Mouse (Mus musculus): ENCODE results near the gene Zswim3.
"Not testable (repeated sequence)": the region's sequence is repeated elsewhere in the genome, so short reads cannot be mapped to it uniquely, and the experiment has no call there.

Gene Zswim3

GRCm38 (mm10) chr2:164781876-164782275 is 23.0 kb upstream of the Zswim3 start:
- DNase-seq (ENCODE audit: low spot score): no peak

DNA sequence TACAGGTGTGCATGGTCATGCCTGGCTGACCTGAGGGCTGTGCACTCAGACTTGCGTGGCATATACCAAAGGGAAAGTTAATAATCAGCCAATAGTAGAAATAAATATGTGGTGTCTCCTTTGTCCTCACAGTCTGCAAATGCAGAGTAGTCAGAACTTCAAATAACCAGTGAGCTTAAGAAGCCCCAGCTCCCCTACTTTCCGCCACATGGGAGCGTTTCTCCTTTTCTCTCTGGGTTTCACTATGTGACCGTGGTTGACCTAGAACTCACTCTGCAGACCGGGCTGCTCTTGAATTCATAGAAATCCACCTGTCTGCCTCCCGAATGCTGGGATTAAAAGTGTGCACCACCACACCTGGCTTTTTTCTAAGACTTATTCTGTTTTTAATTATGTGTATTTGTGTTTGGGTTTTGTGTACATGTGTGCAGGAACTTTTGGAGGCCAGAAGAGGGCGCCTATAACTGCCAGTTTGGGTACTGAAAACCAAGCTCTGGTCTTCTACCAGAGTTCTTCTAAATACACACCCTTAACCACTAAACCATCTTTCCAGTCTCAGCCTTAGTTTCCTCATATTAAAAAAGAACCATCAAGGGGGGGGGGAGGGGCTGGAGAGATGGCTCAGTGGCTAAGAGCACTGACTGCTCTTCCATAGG is 20.8 kb upstream of the Zswim3 start:
- DNase-seq (ENCODE audit: low spot score): no peak

DNA sequence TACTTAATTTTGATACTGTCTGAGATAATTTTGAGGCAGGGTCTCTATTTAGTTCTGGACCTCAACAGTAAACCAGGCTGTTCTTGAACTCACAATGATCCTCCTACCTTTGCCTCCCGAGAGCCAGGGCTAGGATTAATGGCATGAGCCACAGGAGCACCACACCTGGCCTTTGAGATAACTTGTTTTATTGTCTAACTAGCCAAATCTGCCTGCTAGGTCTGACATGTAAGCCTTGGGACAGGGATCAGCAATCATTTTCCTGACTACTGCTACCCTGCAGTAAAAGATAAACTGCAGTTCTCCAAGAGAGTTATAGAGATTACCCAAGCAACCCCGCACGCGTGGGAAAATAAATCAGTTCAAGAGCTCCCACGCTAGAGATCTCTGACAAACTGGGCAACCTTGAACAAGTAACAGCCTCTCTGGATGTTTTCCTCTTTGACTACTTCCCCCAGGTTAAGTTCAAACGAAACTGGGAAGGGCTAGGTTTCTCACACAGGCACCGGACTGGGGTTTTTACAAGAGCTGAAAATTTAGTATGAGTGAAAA is 20.0 kb upstream of the Zswim3 start:
- no peak for DNase-seq (ENCODE audit: low spot score)

GRCm38 (mm10) chr2:164785481-164786387 is 19.2 kb upstream of the Zswim3 start, which contains the start of gene Snx21:
Gene Snx21 (plus strand): TSS chr2:164785823.
- peak; percentile 68 for DNase-seq (ENCODE audit: low spot score)

GRCm38 (mm10) chr2:164786388-164786885 is 18.5 kb upstream of the Zswim3 start:
- no peak for DNase-seq (ENCODE audit: low spot score)

- DNase-seq (ENCODE audit: low spot score): no peak
Measured at GRCm38 (mm10) chr2:164787032-164787431, 17.9 kb upstream of the Zswim3 start.

GRCm38 (mm10) chr2:164787779-164788178 is 17.1 kb upstream of the Zswim3 start:
- DNase-seq (ENCODE audit: low spot score): no peak

- no peak for DNase-seq (ENCODE audit: low spot score)
Measured at GRCm38 (mm10) chr2:164788411-164788810, 16.5 kb upstream of the Zswim3 start.

DNA sequence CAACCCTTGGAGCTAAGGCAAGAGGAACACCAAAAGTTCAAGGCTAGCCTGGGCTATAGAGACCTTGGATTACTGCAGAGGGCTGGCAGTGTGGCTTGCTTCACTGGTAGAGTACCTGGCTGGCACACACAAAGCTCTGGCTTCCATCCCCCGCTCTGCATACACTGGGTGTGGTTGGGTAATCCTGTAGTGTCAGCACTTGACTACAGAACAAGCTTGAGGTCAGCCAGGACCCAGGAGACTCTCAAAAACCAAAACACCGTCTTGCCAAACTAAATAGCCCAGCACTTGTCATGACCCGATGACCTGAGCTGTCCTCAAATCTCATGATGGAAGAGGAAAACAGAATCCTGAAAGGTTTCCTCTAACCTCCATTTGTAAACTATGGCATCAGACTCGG is 14.4 kb upstream of the Zswim3 start:
- DNase-seq (ENCODE audit: low spot score): no peak

GRCm38 (mm10) chr2:164791841-164792261 is 13.0 kb upstream of the Zswim3 start:
- DNase-seq (ENCODE audit: low spot score): no peak

GRCm38 (mm10) chr2:164792400-164793190 is 12.3 kb upstream of the Zswim3 start:
- no peak for DNase-seq (ENCODE audit: low spot score)

DNA sequence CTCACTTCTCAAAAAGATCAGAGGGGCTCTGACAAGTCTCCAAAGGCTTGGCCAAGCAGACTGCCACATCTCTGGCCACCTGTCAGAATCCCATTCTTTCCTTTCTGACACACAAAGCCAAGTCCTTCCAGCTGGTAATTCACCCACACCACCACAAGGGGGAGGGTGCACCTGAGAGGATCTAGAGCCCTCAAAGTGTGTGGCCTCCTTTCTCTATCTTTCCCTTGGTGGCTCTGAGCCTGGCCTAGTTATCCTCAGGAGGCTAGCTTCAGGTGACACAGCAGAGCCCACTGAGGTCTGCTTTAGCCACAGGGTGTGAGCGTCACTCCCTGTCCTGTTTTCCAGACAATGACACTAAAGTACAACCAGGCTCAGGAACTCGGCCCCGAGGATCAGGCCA is 11.7 kb upstream of the Zswim3 start:
- DNase-seq (ENCODE audit: low spot score): no peak

DNA sequence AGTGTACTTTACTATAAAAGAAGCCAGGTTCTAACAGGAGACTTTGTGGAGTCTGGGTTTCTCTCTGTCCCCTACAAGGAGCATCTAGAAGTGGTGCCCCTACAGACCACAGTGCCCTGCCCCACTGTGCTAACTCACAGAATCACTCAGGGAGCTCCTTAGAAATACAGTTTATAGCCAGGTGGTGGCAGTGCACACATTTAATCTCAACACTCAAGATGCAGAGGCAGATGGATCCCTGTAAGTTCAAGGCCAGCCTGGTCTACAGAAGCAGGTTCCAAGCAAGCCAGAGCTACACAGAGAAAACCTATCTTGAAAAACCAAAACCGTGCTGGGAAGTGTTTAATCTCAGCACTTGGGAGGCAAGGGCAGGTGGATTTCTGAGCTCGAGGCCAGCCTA is 11.1 kb upstream of the Zswim3 start:
- DNase-seq (ENCODE audit: low spot score): no peak

DNA sequence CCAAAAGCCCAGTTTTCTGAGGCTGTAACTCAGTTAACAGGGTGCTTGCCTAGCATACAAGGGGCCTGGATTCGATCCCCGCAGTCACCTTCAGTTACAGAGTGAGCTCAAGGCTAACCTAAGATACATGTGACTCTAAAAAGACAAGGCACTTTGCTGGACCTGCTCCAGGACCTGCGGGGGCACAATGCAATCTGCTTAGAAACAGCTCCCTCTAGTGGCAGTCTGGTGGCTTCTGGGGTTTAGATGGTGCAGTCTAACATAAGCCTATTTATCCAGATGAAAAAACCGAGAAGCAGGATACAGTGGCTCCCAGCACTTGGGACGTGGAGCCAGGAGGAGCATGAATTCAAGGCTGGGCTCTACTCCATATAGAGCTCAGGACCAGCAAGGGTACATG is 10.6 kb upstream of the Zswim3 start:
- DNase-seq (ENCODE audit: low spot score): no peak

- DNase-seq (ENCODE audit: low spot score): no peak
Measured at GRCm38 (mm10) chr2:164795868-164796267, 9.0 kb upstream of the Zswim3 start.

DNA sequence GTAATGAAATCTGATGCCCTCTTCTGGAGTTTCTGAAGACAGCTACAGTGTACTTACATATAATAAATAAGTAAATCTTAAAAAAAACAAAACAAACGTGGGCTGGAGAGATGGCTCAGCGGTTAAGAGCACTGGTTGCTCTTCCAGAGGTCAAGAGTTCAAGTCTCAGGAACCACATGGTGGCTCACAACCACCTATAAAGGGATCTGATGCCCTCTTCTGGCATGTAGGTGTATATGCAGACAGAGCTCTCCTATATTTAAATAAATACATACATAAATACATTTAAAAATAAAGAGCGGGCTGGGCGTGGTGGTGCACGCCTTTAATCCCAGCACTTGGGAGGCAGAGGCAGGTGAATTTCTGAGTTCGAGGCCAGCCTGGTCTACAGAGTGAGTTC is 6.3 kb upstream of the Zswim3 start:
- not testable (repeated sequence) for DNase-seq (ENCODE audit: low spot score)

- no peak for DNase-seq (ENCODE audit: low spot score)
Measured at GRCm38 (mm10) chr2:164800252-164801004, 4.5 kb upstream of the Zswim3 start.

DNA sequence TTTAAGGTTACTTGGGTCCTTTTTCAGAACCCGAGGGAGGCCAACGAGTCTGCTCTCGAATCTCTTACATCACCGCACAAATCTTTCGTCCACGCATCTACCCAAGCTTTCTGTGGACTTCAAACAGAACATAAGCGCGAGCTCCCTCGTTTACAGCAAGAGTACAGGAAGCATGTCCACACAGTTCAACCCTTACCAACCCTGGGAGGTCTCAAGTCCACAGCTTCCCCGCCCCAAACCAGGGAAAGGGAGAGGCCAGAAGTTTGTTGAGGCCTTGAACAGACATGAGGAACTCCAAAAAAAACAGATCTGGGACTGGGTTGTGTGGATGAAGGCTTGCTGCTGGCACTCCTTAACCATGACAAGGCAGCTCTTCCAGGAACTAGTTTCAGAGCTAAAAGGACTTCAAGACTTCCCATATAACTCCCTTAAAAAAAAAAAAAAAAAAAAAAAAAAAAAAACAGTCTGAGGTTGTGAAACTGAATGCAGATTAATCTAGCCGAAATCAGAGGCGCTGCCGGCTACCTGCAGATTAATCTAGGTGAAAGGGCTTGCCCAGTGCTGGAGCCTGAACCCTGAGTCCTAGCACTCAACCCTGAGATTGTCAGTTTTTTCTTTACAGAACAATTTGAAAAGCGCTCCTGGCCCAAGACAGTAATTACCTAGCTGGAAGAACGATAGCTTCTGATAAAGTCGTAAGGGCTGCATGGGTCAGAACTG is 1.5 kb upstream of the Zswim3 start:
- DNase-seq (ENCODE audit: low spot score): no peak

- DNase-seq (ENCODE audit: low spot score): no peak
Measured at GRCm38 (mm10) chr2:164803921-164804313, 981 bp upstream of the Zswim3 start.

GRCm38 (mm10) chr2:164805332-164805718 is 427 bp downstream of the Zswim3 start:
- no peak for DNase-seq (ENCODE audit: low spot score)

DNA sequence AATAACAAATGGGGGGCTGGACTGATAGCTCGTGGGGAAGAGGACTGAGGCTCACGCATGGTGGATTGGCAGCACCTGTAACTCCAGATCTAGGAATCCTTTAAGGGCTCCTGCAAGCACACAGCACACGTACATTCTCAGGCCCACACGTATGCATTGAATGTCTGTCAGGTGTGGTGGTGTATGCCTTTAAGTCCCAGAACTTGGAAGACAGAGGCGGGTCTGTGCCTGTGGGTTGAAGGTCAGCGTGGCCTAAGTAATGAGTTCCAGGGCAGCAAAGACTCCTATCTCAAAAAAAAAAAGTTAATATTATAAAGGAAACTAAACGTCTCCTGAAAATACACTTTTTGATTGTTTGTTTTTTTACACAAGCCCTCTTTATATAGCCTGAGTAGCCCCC is 1.7 kb downstream of the Zswim3 start:
- no peak for DNase-seq (ENCODE audit: low spot score)
